Mouse (Mus musculus) urinary bladder, postnatal 14 days (tissue): Measurements from ENCODE around the gene Zfp978.
"Not testable (repeated sequence)": the region's sequence is repeated elsewhere in the genome, so short reads cannot be mapped to it uniquely, and the experiment has no call there.

Source experiments
- DNase-seq: peaks from one replicate; pipeline ENCODE4 v3.0.0; 2021; ENCODE audit warnings: low spot score

Zfp978 gene

DNA sequence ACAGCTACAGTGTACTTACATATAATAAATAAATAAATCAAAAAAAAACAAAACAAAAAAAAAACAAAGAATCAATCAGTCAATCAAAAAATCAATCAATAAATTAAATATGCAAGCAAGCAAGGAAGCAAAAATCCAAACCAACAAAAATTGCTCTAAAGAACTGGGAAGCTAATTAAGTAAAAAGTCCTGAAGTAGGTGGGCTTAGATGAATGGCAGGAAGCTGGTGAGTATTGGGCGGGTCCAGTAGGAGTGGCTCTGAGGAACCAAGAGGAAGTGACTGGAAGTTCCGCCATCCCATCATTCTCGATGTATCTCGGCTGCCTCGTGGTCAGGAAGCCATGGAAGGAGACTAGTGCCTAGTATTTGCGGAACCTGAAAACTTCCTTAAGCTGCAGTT is at the start of gene Zfp978:
Gene Zfp978, plus strand, starts transcription at position 301 of the 400 bp plus-strand sequence.
- not testable (repeated sequence) for DNase-seq

DNA sequence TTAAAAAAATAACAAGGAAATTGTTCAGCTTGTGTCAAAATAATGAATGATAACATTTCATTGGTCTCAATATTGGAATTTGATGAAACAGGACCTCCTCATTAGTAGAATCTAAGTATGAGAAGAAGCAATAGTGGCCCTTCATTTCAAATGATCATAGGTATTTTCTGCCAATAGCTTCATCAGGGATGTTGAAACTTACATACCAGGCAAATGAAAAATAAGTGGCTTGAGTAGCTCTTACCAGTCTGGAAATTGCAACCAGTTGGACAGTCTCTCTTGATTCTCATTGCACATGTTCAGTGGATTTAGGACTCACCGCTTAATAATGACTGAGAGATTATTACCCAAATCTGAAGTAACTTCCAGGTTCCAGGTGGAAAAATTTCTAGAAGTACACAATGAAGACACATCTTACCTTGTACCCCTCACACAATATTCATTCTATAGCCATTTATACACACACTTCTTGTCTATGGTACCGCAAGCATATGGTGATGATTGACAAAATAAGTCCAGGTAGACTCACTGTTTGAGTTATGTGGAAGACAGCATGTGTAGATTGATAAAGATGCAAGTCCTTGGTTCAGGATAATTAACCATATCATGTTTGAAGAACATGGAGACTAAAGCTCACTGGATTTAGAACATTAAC is 25.9 kb upstream of the Zfp978 start:
- DNase-seq: not testable (repeated sequence)

DNA sequence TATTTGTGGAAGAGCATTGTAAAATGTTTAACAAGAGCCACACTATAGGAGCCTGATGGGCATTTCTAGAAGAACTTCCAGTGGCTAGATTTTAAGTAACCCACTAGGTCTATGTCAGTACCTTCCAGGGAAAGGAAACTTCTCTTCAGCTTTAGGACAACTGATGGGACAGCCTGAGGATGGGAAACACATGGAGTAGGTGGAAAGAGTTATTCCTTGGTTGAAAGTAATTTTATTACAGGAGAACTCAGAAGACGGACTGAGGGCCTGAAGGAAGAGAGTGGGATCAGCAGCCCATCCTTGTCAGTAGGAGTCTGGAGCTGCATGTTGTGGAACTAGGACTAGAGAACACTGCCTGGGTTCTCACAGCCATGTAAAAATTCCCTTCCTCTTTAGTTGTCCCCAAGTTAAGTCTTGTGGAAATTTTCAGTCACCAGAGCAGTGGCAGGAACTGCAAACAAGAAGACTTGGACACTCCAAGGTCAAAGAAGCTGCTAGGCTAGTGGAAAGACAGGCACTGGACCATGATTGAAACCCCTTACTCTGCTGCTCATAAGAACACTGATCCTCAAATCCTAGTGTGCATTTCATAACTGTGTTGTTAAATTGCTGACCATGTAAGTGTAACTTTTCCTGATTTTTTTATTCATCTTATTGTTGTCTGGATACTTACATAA is 25.3 kb upstream of the Zfp978 start:
- DNase-seq: not testable (repeated sequence)

DNA sequence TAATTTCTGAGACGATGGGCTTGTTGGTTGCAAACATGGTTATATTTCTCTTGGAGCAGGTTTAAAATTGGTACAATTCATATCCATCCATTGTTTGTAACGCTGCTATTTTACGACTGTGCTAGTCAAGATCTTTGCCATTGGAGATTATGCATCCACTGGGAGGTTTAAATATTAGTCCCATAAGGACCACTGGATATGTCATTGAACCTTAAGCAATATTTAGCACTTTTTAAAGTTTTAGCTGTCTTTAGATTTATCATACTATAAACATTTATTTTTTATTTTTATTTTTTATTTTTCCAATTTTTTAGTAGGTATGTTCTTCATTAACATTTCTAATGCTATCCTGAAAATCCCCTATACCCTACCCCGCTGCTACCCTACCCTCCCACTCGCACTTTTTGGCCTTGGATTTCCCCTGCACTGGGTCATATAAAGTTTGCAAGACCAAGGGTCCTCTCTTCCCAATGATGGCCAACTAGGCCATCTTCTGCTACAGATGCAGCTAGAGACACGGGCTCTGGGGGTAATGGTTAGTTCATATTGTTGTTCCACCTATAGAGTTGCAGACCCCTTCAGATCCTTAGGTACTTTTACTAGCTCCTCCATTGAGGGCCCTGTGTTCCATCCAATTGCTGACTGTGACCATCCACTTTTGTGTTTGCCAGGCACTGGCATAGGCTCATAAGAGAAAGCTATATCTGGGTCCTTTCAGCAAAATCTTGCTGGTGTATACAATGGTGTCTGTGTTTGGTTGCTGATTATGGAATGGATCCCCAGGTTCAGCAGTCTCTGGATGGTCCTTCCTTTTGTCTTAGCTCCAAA is 24.5 kb upstream of the Zfp978 start:
- DNase-seq: not testable (repeated sequence)

DNA sequence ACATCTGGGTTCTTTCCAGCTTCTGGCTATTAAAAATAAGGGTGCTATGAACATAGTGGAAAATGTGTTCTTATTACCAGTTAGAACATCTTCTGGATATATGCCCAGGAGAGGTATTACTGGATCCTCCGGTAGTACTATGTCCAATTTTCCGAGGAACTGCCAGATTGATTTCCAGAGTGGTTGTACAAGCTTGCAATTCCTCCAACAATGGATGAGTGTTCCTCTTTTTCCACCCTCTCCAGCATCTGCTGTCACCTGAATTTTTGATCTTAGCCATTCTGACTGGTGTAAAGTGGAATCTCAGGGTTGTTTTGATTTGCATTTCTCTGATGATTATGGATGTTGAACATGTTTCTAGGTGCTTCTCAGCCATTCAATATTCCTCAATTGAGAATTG is 23.6 kb upstream of the Zfp978 start:
- DNase-seq: not testable (repeated sequence)

DNA sequence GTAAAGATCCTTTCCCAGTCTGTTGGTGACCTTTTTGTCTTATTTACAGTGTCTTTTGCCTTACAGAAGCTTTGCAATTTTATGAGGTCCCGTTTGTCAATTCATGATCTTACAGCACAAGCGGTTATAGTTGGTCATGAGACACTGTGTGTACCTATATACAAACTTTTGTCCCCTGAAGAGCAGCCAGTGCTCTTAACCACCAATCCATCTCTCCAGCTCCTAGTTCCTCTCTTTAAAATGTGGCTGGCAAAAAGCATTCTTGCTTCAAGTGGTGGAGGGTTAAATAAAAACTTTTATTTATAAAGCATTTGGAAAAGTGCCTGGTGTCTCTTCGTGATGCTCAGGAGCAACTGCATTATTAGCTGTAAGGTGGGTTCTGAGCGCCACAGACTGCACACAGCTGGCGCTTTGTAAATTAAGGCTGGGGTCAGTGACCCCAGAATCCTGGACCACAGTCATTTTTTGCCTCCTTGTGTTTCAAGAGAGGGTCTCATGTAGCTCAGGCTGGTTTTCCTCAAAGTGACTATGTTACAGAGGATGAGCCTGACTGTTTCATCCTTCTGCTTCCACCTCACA is 23.0 kb upstream of the Zfp978 start:
- no peak for DNase-seq

DNA sequence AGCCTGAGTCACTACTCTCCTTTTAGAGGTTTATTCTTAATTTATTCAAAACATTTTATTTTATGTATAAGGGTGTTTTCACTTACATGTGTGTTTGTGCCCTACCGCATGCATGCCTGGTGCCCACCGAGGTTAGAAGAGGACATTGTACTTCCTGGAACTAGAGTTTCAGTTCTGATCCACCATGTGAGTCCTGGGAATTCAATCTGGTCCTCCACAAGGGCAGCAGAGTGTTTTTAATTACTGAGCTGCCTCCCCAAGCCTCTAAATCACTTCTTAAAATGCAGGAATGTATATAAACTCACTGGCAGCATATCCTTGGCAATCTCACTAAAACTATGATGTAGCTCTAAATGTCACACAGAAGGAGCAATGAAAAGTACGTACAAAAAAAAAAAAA is 22.4 kb upstream of the Zfp978 start:
- not testable (repeated sequence) for DNase-seq

DNA sequence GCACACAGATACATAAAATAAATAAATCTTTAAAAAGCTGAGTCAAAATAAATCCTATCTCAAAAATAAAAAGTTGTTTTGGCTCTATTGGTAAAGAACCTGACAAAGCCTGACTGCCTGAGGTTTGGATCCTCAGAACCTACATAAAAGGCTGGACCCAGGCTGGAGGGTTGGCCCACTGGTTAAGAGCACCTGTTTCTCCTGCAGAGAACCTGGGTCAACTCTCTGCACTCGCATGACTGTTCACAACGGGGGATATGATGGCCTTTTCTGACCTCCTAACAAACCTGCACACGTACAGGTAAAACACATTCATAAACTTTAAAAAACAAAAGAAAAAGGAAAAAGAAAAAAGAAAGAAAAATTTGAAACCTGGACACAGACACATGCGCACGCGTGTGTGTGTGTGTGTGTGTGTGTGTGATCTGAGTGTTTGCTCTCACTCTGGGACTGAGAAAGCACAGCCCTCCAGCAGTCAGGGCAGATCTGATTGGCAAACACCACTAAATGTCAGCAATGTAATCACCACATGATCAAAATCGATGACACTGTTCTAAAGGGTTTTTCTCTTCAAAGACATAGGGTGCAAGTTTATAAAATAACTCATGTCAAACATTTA is 21.4 kb upstream of the Zfp978 start:
- DNase-seq: not testable (repeated sequence)

DNA sequence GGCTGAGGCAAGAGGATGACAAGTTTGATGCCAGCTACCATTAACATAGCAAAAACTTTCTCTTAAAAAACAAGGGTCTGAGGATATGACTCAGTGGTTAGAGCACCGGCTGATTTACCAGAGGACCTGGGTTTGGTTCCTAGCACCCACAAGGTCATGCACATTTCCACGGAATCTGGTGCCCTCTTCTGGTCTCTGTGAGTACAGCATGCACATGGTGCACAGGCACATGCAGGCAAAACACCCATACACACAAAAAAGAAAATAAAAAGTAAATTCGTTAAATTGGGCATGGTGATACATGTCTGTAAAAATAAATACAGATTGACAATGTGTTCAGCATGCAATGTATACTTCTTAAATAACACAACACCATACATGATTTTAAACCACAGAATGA is 20.9 kb upstream of the Zfp978 start:
- not testable (repeated sequence) for DNase-seq

DNA sequence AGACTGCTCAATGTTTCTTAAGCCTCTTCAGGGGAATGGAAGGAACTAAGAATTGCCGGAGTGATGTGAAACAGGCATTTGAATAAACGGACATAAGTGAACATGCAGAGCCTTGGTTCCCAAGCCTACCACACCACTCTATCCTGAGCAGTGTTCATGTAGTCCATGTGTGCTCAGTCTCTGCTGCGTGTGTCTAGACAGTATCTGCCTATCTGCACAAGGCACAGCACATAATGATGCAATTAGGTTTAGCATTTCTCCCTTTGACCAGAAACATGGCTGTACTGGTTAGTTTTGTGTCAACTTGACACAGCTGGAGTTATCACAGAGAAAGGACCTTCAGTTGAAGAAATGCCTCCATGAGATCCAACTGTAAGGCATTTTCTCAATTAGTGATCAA is 20.2 kb upstream of the Zfp978 start:
- DNase-seq: not testable (repeated sequence)

DNA sequence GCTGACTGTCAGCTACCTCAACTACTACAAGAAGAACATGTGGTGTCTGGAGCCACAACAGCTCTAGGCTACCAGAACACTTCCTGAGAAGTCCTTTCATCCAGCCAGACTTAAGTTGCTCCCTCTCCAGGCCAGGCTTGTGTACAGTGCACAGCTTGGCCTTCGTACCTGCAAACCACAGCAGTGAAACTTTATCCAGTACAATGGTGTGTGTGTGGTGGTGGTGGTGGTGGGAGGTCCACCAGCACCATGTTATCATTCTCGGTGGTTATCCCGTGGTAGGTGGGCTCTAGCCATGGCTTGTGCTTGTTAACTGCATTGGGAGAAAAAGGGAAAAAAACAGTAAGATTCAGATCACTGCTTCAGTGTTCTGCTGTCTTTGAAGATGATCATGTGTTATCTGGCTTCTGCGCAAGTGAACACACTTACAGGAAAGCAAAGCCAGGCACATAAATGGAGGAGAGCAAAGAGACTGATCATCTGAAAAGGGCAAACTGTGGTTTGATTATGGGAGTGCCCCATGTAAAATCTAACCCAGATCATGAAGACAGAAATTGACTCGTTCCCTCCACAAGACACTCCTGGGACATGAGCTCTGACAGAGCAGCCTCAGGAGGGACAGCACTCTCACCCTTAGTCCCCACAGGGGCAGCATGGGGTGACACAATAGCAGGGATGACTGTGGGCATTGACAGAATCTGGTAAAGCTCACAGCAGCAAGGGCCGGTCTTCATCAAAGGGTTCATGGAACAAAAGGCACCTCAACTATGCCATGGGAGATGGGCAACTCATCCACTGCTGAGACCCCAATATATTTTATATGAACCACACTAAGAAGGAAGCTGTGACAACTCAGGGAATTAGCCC is 17.8 kb upstream of the Zfp978 start:
- not testable (repeated sequence) for DNase-seq

DNA sequence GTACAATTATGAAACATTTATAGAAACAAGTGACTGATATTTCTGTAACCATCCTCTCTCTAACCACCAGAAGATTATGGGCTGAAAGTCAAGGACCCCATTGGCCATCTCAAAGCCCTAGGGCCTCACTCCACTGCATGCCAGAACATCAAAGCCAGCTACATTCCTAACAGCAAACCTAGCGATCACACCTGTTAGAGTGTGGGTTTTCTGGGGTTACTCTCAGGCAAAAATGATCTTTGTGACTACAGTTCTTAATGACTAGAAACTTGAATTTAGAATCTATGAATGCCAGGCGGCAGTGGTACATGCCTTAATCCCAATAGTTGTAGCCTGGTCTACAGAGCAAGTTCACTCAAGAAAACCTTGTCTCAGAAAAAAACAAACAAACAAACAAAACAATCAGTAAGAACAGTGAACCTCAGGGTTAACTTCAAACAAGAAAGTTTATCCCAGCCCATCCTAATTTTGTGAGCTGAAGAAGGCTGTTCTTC is 16.0 kb upstream of the Zfp978 start:
- not testable (repeated sequence) for DNase-seq

DNA sequence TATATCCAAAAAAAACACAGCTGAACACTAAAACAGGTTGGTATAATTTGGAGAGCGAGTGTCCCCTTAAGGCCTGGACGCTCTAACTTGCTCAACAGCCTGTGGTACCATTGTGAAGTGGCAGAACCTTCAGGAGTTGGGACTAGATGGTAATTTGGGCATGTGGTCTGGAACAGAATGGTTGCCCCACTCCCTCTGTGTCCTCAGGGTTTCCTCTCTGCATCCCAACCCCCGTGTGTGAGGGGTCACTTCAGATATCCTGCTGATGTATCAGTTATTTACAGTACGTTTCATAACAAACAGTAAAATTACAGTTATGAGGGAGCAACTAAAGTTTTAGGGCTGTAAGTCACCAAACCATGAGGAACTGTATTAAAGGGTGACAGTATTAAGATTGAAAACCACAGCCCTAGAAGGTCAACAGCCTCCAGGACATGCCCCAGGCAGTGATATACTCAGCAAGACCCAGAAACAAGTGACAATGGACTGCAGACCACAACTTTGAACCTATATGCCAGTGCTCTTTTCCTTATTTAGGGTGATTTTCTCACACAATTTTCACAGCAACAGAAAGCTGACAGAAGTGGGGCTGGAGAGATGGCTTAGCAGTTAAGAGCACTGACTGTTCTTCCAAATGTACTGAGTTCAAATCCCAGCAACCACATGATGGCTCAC is 14.6 kb upstream of the Zfp978 start:
- not testable (repeated sequence) for DNase-seq

DNA sequence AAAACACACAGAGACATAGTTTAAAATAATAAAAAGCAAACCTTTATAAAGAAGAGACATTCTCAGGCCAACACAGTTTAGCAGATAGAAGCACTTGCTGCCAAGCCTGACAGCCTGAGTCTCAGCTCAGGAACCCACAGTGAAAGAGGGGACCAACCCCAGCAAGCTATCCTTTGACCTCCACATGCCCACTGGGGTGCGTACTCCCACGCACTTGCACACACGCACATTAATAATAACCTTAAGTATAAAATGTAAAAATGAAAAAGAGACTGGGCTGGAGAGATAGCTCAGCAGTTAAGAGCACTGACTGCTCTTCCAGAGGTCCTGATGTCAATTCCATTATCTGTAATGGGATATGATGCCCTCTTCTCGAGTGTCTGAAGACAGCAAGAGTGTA is 13.8 kb upstream of the Zfp978 start:
- not testable (repeated sequence) for DNase-seq

DNA sequence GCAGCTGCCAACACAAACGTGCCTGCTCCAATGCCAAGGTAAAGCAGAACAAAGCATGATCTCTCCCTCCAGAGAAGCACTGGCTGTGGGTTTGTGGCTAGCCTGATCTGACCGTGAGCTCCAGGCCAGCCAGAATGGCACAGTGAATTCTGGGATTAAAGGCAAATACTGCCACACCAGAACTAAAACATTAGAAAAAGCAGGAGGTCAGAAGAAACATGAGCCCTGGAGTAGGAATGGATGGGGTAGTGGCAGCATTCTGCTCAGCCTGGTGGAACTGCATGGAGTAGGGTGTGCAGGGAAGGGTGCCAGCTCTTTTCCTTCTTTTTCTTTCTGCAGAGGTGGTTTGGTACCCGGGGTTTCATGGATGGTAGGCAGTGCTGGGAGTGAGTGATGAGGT is 13.2 kb upstream of the Zfp978 start:
- not testable (repeated sequence) for DNase-seq

DNA sequence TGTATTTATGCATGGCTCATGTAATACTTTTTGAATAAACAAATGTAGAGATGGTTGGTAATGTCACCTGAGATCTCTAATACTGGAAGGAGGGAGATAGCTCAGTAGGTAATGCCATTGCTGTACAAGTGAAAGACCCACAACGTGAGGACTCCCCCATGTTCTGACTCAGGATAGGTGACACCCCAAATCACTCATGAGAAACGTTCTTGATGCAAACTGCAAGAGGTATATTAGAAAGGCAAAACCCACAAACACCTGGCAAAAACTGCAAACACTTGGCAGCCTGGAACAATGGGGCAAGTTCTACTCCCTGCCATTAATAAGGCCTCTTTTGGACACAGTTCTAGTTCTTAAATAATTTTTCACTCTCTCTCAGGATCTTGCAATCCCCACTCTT is 12.7 kb upstream of the Zfp978 start:
- not testable (repeated sequence) for DNase-seq

DNA sequence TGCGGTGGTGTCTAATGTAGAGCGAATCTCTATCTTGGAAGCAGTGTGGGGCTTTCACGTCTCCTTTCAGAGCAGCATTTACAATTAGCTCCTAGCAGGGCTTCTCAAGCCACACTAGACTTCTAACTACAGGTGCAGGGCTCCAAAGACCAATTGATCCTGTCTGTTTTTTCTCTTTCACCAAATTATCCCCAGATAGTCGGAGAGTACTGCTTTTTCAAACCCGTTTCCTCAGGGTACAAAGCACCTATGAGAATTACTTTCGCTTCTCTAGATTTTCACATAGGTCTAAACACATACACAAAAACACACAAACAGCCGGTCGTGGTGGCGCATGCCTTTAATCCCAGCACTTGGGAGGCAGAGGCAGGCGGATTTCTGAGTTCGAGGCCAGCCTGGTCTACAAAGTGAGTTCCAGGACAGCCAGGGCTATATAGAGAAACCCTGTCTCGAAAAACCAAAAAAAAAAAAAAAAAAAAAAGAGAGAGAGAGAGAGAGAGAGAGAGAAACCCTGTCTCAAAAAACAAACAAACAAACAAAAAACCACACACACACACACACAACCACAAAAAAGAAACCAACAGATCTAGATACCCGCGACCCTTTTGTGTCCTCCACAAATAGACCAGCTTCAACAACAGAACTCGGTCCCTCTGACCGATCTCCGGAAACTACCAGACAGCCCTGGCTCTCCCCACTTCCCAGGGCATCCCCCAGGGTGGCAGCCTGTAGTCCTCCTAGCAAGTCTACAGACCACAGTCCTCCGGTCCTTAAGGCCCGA is 12.0 kb upstream of the Zfp978 start:
- DNase-seq: not testable (repeated sequence)

DNA sequence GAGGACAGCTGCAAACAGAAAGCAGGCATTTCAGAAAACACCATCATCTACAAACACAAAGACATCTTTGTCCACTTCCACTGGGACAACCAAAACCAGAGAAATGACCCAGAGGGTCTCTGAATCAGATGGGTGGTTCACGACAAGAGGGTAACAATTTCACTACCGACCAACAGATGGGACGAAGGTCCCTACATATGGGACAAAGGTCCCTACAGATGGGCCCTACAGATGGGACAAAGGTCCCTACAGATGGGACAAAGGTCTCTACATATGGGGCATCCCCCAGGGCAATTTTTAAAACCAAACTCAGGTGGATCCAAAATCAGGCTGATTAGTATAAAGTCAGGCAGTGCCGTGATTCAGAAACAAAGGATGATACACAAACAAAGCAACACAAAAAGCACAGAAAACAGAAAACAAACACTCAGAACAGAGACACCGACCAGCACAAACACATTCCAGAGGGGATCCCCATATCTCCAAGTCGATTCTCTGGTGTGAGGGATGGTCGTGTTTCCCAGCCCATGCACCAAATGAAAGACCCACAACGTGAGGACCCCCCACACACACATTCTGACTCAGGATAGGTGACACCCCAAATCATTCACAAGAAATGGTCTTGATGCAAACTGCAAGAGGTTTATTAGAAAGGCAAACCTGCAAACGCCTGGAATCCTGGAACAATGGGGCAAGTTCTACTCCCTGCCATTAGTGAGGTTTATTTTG is 11.3 kb upstream of the Zfp978 start:
- not testable (repeated sequence) for DNase-seq

DNA sequence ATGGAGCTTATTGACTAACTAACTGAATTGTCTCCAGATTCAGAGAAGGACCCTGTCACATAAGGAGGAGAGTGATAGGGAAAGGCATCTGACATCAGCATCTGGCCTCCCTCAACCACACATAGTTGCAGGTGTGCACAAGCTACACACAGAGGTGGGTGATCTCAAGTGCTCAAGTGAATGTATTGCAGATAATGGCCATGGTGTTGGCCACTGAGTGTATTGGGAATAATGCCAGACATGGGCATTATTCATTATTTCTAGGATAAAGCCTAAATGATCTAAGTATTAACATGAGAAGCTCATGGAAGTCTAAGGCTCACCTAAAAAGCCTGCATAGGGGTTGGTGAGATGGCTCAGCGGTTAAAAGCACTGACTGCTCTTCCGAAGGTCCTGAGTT is 10.6 kb upstream of the Zfp978 start:
- DNase-seq: not testable (repeated sequence)
